Mouse (Mus musculus): ENCODE data around the gene Atp6v1b1. TPM values are rescaled to one million over a fixed set of nuclear protein-coding genes. Genes with fewer than 3 reads are reported as not detected.

Atp6v1b1 gene
- polyA plus RNA-seq, 1 experiment from 2014 or later = 1.4 TPM

Other genes starting within 250 kb of the Atp6v1b1 start
- 78.3 and 87.0 TPM in 2 replicates for gene Dguok, start 236.0 kb upstream of the Atp6v1b1 start, polyA plus RNA-seq (2015; fragmentation: Nextera tagmentation; extraction: Ambion mirVana)
- 123 and 128 TPM in 2 replicates for gene Actg2, start 206.7 kb upstream of the Atp6v1b1 start, polyA plus RNA-seq (2015; fragmentation: Nextera tagmentation; extraction: Ambion mirVana)
- 25.8 and 28.0 TPM in 2 replicates for gene Stambp, start 170.3 kb upstream of the Atp6v1b1 start, polyA plus RNA-seq (2015; fragmentation: Nextera tagmentation; extraction: Ambion mirVana)
- gene Clec4f, start 86.8 kb upstream of the Atp6v1b1 start, polyA plus RNA-seq (2015; fragmentation: Nextera tagmentation; extraction: Ambion mirVana) = 0.08 and 0.35 TPM in 2 replicates
- gene Cd207, start 65.1 kb upstream of the Atp6v1b1 start, polyA plus RNA-seq (2015; fragmentation: Nextera tagmentation; extraction: Ambion mirVana) = not detected in 2 replicates
- not detected in 2 replicates for gene Vax2, start 31.7 kb upstream of the Atp6v1b1 start, polyA plus RNA-seq (2015; fragmentation: Nextera tagmentation; extraction: Ambion mirVana)
- gene Ankrd53, start 19.7 kb downstream of the Atp6v1b1 start, polyA plus RNA-seq (2015; fragmentation: Nextera tagmentation; extraction: Ambion mirVana) = 0.14 TPM in 1 of 2 replicates, not detected in the other
- gene Tex261, start 32.8 kb downstream of the Atp6v1b1 start, polyA plus RNA-seq (2015; fragmentation: Nextera tagmentation; extraction: Ambion mirVana) = 86.3 and 105 TPM in 2 replicates
- 58.3 and 63.5 TPM in 2 replicates for gene Nagk, start 52.0 kb downstream of the Atp6v1b1 start, polyA plus RNA-seq (2015; fragmentation: Nextera tagmentation; extraction: Ambion mirVana)
- 17.4 and 18.2 TPM in 2 replicates for gene Paip2b, start 88.8 kb downstream of the Atp6v1b1 start, polyA plus RNA-seq (2015; fragmentation: Nextera tagmentation; extraction: Ambion mirVana)
- 56.6 and 58.7 TPM in 2 replicates for gene Zfp638, start 124.1 kb downstream of the Atp6v1b1 start, polyA plus RNA-seq (2015; fragmentation: Nextera tagmentation; extraction: Ambion mirVana)